Mouse (Mus musculus): Measurements from ENCODE around the gene Il1r1. TPM values are rescaled to one million over a fixed set of nuclear protein-coding genes. Genes with fewer than 3 reads are reported as not detected.

The Il1r1 gene
- polyA plus RNA-seq, 1 experiment from 2014 or later, result 5.0 TPM

- 75% methylated on average over 2 of the region's 2 CpGs for WGBS
Observed at GRCm38 (mm10) chr1:40225580-40225979, 700 bp downstream of the Il1r1 start.

GRCm38 (mm10) chr1:40229033-40229432, 4.2 kb downstream of the Il1r1 start:
- H3K4me1 ChIP-seq (ENCODE audit: control insufficient read depth, insufficient read depth, low read length), result peaks cover 12% of the 10 kb centered on the region
- H3K4me2 ChIP-seq (ENCODE audit: low read depth, low read length), result no peak overlapping the region
- H3K9me3 ChIP-seq (ENCODE audit: control insufficient read depth, low read length), result no peaks in the 10 kb centered on the region
- WGBS, result 87% methylated on average over 3 of the region's 3 CpGs
- H3K9ac ChIP-seq (ENCODE audit: low read depth, low read length), result no peak overlapping the region
- ATAC-seq, result no peak
- no peak overlapping the region for H3K4me3 ChIP-seq (ENCODE audit: low read length)
- H3K27ac ChIP-seq (ENCODE audit: low read length), result no peak overlapping the region
- H3K27me3 ChIP-seq (replicated peaks; ENCODE audit: control insufficient read depth, insufficient read depth, low read length), result no peaks in the 10 kb centered on the region
- no peaks in the 10 kb centered on the region for H3K36me3 ChIP-seq (ENCODE audit: control insufficient read depth, insufficient read depth, low read length)

More at GRCm38 (mm10) chr1:40225580-40225979, 700 bp downstream of the Il1r1 start:
- H3K27me3 ChIP-seq (replicated peaks; ENCODE audit: control insufficient read depth, insufficient read depth, low read length), result no peaks in the 10 kb centered on the region
- H3K27ac ChIP-seq (ENCODE audit: low read length), result no peak overlapping the region
- no peaks in the 10 kb centered on the region for H3K9me3 ChIP-seq (ENCODE audit: control insufficient read depth, low read length)
- H3K4me2 ChIP-seq (ENCODE audit: low read depth, low read length), result no peak overlapping the region
- H3K36me3 ChIP-seq (ENCODE audit: control insufficient read depth, insufficient read depth, low read length), result no peaks in the 10 kb centered on the region
- no peak overlapping the region for H3K4me3 ChIP-seq (ENCODE audit: low read length)
- H3K4me1 ChIP-seq (ENCODE audit: control insufficient read depth, insufficient read depth, low read length), result peaks cover 5% of the 10 kb centered on the region; the same call in 1 of the 2 replicates
- ATAC-seq, result no peak
- no peak overlapping the region for H3K9ac ChIP-seq (ENCODE audit: low read depth, low read length)

DNA sequence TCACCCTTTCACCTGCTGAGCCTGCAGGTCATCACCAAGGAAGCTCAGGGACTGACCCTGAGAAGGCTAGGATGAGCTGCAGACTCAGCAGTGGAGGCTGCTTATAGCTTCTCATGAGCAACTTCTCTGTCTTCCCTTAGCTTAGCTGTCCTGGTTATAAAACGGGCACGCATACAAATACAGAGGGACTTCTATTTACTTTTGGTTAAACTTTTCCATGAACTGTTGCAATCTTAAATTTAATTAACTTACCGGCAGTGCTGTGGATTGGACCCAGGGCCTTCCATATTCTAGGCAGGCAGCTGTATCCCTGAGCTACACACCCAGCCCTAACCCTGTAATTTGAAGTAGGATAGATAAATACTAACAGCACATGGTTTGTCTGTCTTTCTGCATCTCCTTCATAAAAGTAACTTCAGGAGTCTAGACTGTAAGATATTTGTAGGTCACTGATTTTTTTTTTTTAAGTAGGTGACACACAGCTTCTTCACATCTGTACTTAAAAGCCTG, 4.9 kb downstream of the Il1r1 start:
- peaks cover 7% of the 10 kb centered on the region for H3K4me1 ChIP-seq (ENCODE audit: control insufficient read depth, insufficient read depth, low read length)
- H3K27me3 ChIP-seq (replicated peaks; ENCODE audit: control insufficient read depth, insufficient read depth, low read length), result no peaks in the 10 kb centered on the region
- H3K27ac ChIP-seq (ENCODE audit: low read length), result no peak overlapping the region
- H3K9ac ChIP-seq (ENCODE audit: low read depth, low read length), result no peak overlapping the region
- ATAC-seq, result no peak
- H3K4me2 ChIP-seq (ENCODE audit: low read depth, low read length), result no peak overlapping the region
- 56% methylated on average over 3 of the region's 3 CpGs for WGBS
- H3K9me3 ChIP-seq (ENCODE audit: control insufficient read depth, low read length), result no peaks in the 10 kb centered on the region
- no peak overlapping the region for H3K4me3 ChIP-seq (ENCODE audit: low read length)
- H3K36me3 ChIP-seq (ENCODE audit: control insufficient read depth, insufficient read depth, low read length), result no peaks in the 10 kb centered on the region

DNA sequence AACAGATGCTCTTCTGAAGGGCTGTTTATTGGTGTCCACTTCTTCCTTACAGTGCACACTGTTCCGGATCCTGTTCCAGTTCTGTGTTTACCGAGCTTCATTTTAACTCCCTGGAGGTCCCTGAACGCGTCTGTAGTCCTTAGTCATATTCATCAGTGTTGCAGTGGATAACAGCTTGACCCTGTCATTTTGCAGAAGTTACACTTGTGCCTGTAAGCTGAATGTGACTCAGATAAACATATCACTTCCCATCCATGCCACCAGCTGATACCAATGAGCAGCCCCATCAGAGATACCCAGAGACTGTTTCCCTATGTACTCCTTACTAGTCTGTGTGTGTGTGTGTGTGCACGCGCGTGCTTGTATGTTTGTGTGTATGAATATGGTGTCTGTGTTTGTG, 5.5 kb downstream of the Il1r1 start:
- Histone ChIP-seq H3K4me1 (ENCODE audit: control insufficient read depth, insufficient read depth, low read length) (peaks cover 7% of the 10 kb centered on the region), H3K4me2 (ENCODE audit: low read depth, low read length) (no peak overlapping the region), H3K27me3 (replicated peaks; ENCODE audit: control insufficient read depth, insufficient read depth, low read length) (no peaks in the 10 kb centered on the region), H3K4me3 (ENCODE audit: low read length) (no peak overlapping the region), H3K36me3 (ENCODE audit: control insufficient read depth, insufficient read depth, low read length) (no peaks in the 10 kb centered on the region), H3K27ac (ENCODE audit: low read length) (no peak overlapping the region), H3K9ac (ENCODE audit: low read depth, low read length) (no peak overlapping the region), H3K9me3 (ENCODE audit: control insufficient read depth, low read length) (no peaks in the 10 kb centered on the region)
- peak; percentile 45 for ATAC-seq
- 60% methylated on average over 7 of the region's 7 CpGs for WGBS

- H3K27ac ChIP-seq (ENCODE audit: low read length), result no peak overlapping the region
- no peak overlapping the region for H3K9ac ChIP-seq (ENCODE audit: low read depth, low read length)
- H3K4me1 ChIP-seq (ENCODE audit: control insufficient read depth, insufficient read depth, low read length), result peaks cover 7% of the 10 kb centered on the region
- H3K9me3 ChIP-seq (ENCODE audit: control insufficient read depth, low read length), result no peaks in the 10 kb centered on the region
- 91% methylated on average over 3 of the region's 3 CpGs for WGBS
- no peaks in the 10 kb centered on the region for H3K27me3 ChIP-seq (replicated peaks; ENCODE audit: control insufficient read depth, insufficient read depth, low read length)
- no peak for ATAC-seq
- H3K4me3 ChIP-seq (ENCODE audit: low read length), result no peak overlapping the region
- no peaks in the 10 kb centered on the region for H3K36me3 ChIP-seq (ENCODE audit: control insufficient read depth, insufficient read depth, low read length)
- no peak overlapping the region for H3K4me2 ChIP-seq (ENCODE audit: low read depth, low read length)
Observed at GRCm38 (mm10) chr1:40231116-40231515, 6.2 kb downstream of the Il1r1 start.

GRCm38 (mm10) chr1:40233217-40233616, 8.3 kb downstream of the Il1r1 start:
- H3K9me3 ChIP-seq (ENCODE audit: control insufficient read depth, low read length), result no peaks in the 10 kb centered on the region
- H3K4me2 ChIP-seq (ENCODE audit: low read depth, low read length), result no peak overlapping the region
- 24% methylated on average over 7 of the region's 7 CpGs for WGBS
- no peaks in the 10 kb centered on the region for H3K27me3 ChIP-seq (replicated peaks; ENCODE audit: control insufficient read depth, insufficient read depth, low read length)
- H3K27ac ChIP-seq (ENCODE audit: low read length), result peak overlapping the region; percentile 30; the same call in 1 of the 2 replicates
- peaks cover 18% of the 10 kb centered on the region for H3K4me1 ChIP-seq (ENCODE audit: control insufficient read depth, insufficient read depth, low read length)
- H3K36me3 ChIP-seq (ENCODE audit: control insufficient read depth, insufficient read depth, low read length), result no peaks in the 10 kb centered on the region
- ATAC-seq, result peak; percentile 71
- no peak overlapping the region for H3K4me3 ChIP-seq (ENCODE audit: low read length)
- no peak overlapping the region for H3K9ac ChIP-seq (ENCODE audit: low read depth, low read length)

DNA sequence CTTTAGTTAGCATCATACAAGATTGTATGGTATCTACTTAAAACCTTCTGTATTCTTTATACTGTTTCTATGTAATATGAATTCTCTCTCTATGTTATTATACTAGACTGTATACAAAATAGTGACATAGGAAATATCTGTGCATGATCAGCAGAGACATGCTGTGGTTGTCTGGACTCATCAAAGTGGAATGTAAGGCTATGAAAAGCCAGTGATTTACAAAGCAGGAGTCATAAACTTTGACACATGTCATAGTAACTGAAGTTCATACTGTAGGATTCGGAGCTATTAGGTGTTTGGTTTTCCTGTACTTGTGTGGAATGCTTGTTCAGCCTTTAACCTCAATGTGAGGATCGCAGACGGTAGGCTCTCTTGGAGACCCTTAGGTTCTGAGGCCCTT, 8.7 kb downstream of the Il1r1 start:
- 0 out of 2 replicates have a peak overlapping the region, but pooled peaks have one; percentile 17 for H3K27ac ChIP-seq (ENCODE audit: low read length)

GRCm38 (mm10) chr1:40235597-40236249, 10.8 kb downstream of the Il1r1 start:
- Histone ChIP-seq H3K36me3 (ENCODE audit: control insufficient read depth, insufficient read depth, low read length) (no peaks in the 10 kb centered on the region), H3K4me3 (ENCODE audit: low read length) (no peak overlapping the region), H3K27me3 (replicated peaks; ENCODE audit: control insufficient read depth, insufficient read depth, low read length) (no peaks in the 10 kb centered on the region), H3K9ac (ENCODE audit: low read depth, low read length) (no peak overlapping the region), H3K4me2 (ENCODE audit: low read depth, low read length) (no peak overlapping the region), H3K9me3 (ENCODE audit: control insufficient read depth, low read length) (no peaks in the 10 kb centered on the region), H3K4me1 (ENCODE audit: control insufficient read depth, insufficient read depth, low read length) (peaks cover 18% of the 10 kb centered on the region), H3K27ac (ENCODE audit: low read length) (no peak overlapping the region)
- no peak for ATAC-seq
- WGBS, result 85% methylated on average over 5 of the region's 5 CpGs

More for the DNA sequence above, 8.7 kb downstream of the Il1r1 start:
- Histone ChIP-seq H3K36me3 (ENCODE audit: control insufficient read depth, insufficient read depth, low read length) (no peaks in the 10 kb centered on the region), H3K4me1 (ENCODE audit: control insufficient read depth, insufficient read depth, low read length) (peaks cover 18% of the 10 kb centered on the region), H3K9me3 (ENCODE audit: control insufficient read depth, low read length) (no peaks in the 10 kb centered on the region), H3K4me3 (ENCODE audit: low read length) (no peak overlapping the region), H3K9ac (ENCODE audit: low read depth, low read length) (no peak overlapping the region), H3K27me3 (replicated peaks; ENCODE audit: control insufficient read depth, insufficient read depth, low read length) (no peaks in the 10 kb centered on the region), H3K4me2 (ENCODE audit: low read depth, low read length) (no peak overlapping the region)
- 0 out of 2 replicates have a peak, but pooled peaks have one; percentile 2 for ATAC-seq
- whole genome bisulfite sequencing, result 70% methylated on average over 3 of the region's 3 CpGs

DNA sequence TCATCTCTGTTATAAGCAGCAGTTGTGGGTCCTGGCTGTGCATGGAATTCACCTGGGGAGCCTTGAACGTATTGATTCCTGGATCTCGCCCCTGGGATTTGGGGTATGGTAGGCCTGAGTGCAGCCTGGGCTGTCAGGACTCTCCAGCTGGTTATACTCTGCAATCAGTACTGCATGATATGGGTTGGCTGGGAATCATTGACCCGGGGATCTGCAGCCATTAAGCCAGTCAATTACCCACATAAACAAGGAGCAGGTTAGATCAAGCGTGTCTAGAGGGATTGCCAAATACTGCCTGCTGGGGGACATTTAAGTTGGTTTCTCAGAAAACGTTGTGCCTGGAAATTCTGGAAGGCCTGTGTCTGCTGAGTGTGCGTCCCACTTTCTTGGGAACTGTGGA, 11.8 kb downstream of the Il1r1 start:
- no peak for ATAC-seq
- Histone ChIP-seq H3K9me3 (ENCODE audit: control insufficient read depth, low read length) (no peaks in the 10 kb centered on the region), H3K27me3 (replicated peaks; ENCODE audit: control insufficient read depth, insufficient read depth, low read length) (no peaks in the 10 kb centered on the region), H3K9ac (ENCODE audit: low read depth, low read length) (no peak overlapping the region; the same call in 1 of the 2 replicates), H3K4me2 (ENCODE audit: low read depth, low read length) (no peak overlapping the region), H3K36me3 (ENCODE audit: control insufficient read depth, insufficient read depth, low read length) (no peaks in the 10 kb centered on the region), H3K4me3 (ENCODE audit: low read length) (no peak overlapping the region), H3K4me1 (ENCODE audit: control insufficient read depth, insufficient read depth, low read length) (peaks cover 18% of the 10 kb centered on the region; the same call in 1 of the 2 replicates), H3K27ac (ENCODE audit: low read length) (peak overlapping the region; percentile 37)
- WGBS, result 43% methylated on average over 6 of the region's 6 CpGs
